Mouse (Mus musculus): ENCODE data around the gene Cstf3. TPM values are rescaled to one million over a fixed set of nuclear protein-coding genes. Genes with fewer than 3 reads are reported as not detected.

The Cstf3 gene
- total and polyA plus RNA-seq, 3 experiments: 11.6 to 126 (median 35.7) TPM

DNA sequence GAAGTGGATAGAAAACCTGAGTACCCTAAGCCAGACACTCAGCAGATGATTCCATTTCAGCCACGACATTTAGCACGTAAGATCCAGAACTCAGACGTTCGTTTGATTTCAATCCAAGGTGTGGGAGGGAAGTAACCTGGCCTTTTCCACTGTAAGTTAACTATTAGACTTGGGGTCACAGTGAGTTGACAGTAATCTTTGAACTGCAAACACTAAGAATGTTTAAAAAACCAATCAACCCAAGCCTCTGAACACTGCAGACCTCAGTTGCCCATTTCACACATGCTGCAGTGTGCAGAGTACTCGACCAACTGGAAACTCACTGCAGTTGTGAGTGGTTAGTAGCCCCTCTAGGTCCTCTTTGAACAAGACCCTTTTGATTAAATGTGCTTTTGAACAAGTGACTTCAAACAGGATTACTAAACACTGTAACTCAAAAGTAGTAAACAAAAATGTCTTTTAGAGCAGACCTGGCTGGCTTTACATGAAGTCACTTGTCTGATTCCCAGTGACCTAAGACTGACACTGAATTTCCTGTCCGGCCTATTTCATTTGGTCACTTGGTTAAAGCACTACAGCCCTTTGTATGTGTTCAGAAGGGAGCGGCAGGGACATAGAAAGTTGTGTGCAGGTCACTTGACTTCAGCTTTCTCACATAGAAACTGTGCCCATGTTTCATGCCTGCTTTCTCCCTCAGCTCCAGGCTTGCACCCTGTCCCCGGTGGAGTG is 73.2 kb downstream of the Cstf3 start:
- Histone ChIP-seq H3K79me2 (ENCODE audit: control insufficient read depth, insufficient read depth, low read length, poor library complexity) (no peaks in the 10 kb centered on the region), H3K36me3 (ENCODE audit: control insufficient read depth in 1 of 2, insufficient read depth in 2 of 2, low read length in 2 of 2) (peaks cover 0 to 11% of the 10 kb centered on the region in 2 experiments; a peak in 2 of 4 replicates), H3K4me3 (ENCODE audit: control insufficient read depth in 1 of 2, insufficient read depth in 1 of 2, low read depth in 2 of 2, low read length in 2 of 2) (no peak overlapping the region), H3K27me3 (ENCODE audit: control insufficient read depth in 1 of 2, insufficient read depth in 2 of 2, low read length in 2 of 2) (no peaks in the 10 kb centered on the region), H3K27ac (ENCODE audit: control insufficient read depth, low read depth, low read length) (no peak overlapping the region), H3K4me1 (ENCODE audit: control insufficient read depth in 1 of 2, insufficient read depth in 2 of 2, low read length in 2 of 2) (no peaks in the 10 kb centered on the region), H3K9ac (ENCODE audit: control insufficient read depth, low read depth, low read length, poor library complexity, severe bottlenecking) (no peak overlapping the region), H3K9me3 (replicated peaks; ENCODE audit: insufficient read depth, low read length) (no peaks in the 10 kb centered on the region)
- no peak for TF ChIP-seq CTCF (IDR thresholded peaks at IDR 0.05 in 2 of 3, conservative IDR thresholded peaks at IDR 0.05 in 1 of 3; ENCODE audit: control insufficient read depth in 1 of 3, insufficient read depth in 1 of 3, low read depth in 2 of 3, low read length in 3 of 3, poor library complexity in 1 of 3, severe bottlenecking in 1 of 3)
- no peak for TF ChIP-seq MAZ (IDR thresholded peaks at IDR 0.05; ENCODE audit: low read depth, low read length)
- TF ChIP-seq MYB (IDR thresholded peaks at IDR 0.05; ENCODE audit: low read depth, low read length): no peak
- no peak for TF ChIP-seq GATA1 (IDR thresholded peaks at IDR 0.05; ENCODE audit: low read depth, low read length)
- TF ChIP-seq POLR2AphosphoS5 (IDR thresholded peaks at IDR 0.05; ENCODE audit: borderline replicate concordance, low read depth, low read length): no peak
- TF ChIP-seq ZC3H11A (IDR thresholded peaks at IDR 0.05; ENCODE audit: low read depth, low read length): no peak
- TF ChIP-seq USF2 (IDR thresholded peaks at IDR 0.05; ENCODE audit: borderline replicate concordance in 1 of 2, insufficient read depth in 1 of 2, low read depth in 1 of 2, low read length in 2 of 2): no peak
- no peak for TF ChIP-seq ZKSCAN1 (IDR thresholded peaks at IDR 0.05; ENCODE audit: low read depth, low read length)
- no peak for TF ChIP-seq MYC (IDR thresholded peaks at IDR 0.05; ENCODE audit: low read depth, low read length)
- no peak for TF ChIP-seq MXI1 (IDR thresholded peaks at IDR 0.05; ENCODE audit: low read depth, low read length)
- TF ChIP-seq TAL1 (IDR thresholded peaks at IDR 0.05; ENCODE audit: low read length): no peak
- TF ChIP-seq CHD1 (IDR thresholded peaks at IDR 0.05; ENCODE audit: low read depth, low read length): no peak
- no peak for DNase-seq (ENCODE audit: low read depth, low spot score)

DNA sequence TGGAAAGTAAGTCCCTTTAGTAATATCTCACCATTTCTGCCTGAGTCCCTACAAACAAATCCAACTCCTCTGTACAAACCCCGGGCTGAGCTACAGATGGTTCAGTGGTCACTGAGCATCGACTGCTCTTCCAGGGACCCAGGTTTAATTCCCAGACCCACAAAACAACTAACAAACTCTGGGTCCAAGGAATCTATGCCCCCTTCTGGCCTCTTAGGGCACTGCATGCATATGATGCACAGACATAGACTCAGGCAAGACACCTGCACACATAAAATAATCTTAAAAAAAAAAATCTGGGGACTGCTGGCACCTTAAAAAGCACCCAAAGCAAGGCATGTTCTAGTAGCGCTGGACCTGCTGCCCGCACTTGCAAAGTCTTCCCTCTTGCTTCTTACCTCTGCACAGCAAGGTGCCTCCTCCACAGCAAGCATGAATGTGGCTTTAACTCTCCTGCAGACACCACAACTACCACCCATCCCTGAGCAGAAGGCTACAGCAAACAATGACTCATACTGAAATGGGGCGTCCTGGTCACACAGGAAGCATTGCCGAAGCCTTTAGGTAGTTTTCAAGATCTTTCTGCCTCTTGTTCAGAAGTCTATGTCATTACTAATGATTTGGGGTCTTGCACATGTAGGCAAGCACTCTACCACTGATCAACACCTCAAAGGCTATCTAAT is 78.9 kb downstream of the Cstf3 start:
- peaks cover 3 to 5% of the 10 kb centered on the region in 2 experiments for H3K36me3 ChIP-seq (ENCODE audit: control insufficient read depth in 1 of 2, insufficient read depth in 2 of 2, low read length in 2 of 2)
- no peaks in the 10 kb centered on the region for H3K9me3 ChIP-seq (replicated peaks; ENCODE audit: insufficient read depth, low read length)
- H3K4me3 ChIP-seq (ENCODE audit: control insufficient read depth in 1 of 2, insufficient read depth in 1 of 2, low read depth in 2 of 2, low read length in 2 of 2): no peak overlapping the region
- no peaks in the 10 kb centered on the region for H3K79me2 ChIP-seq (ENCODE audit: control insufficient read depth, insufficient read depth, low read length, poor library complexity)
- H3K27ac ChIP-seq (ENCODE audit: control insufficient read depth, low read depth, low read length): no peak overlapping the region
- peak; percentile 46 for DNase-seq (ENCODE audit: low read depth, low spot score)
- no peaks in the 10 kb centered on the region for H3K27me3 ChIP-seq (ENCODE audit: control insufficient read depth in 1 of 2, insufficient read depth in 2 of 2, low read length in 2 of 2)
- H3K4me1 ChIP-seq (ENCODE audit: control insufficient read depth in 1 of 2, insufficient read depth in 2 of 2, low read length in 2 of 2): peaks cover 2 to 4% of the 10 kb centered on the region in 2 experiments; a peak in 2 of 4 replicates
- H3K9ac ChIP-seq (ENCODE audit: control insufficient read depth, low read depth, low read length, poor library complexity, severe bottlenecking): no peak overlapping the region
- no peak for TF ChIP-seq POLR2AphosphoS5 (IDR thresholded peaks at IDR 0.05; ENCODE audit: borderline replicate concordance, low read depth, low read length)
- TF ChIP-seq ELF1 (IDR thresholded peaks at IDR 0.05; ENCODE audit: low read depth, low read length): no peak
- TF ChIP-seq ZMIZ1 (IDR thresholded peaks at IDR 0.05; ENCODE audit: low read depth, low read length): no peak
- no peak for TF ChIP-seq CHD2 (IDR thresholded peaks at IDR 0.05; ENCODE audit: low read length)
- no peak for TF ChIP-seq RCOR1 (IDR thresholded peaks at IDR 0.05; ENCODE audit: low read depth, low read length)
- TF ChIP-seq RAD21 (IDR thresholded peaks at IDR 0.05; ENCODE audit: low read depth, low read length): peak; percentile 9
- no peak for TF ChIP-seq MAFK (IDR thresholded peaks at IDR 0.05; ENCODE audit: borderline replicate concordance, low read depth, low read length)
- peak; percentile 32; the same call in 1 of the 2 replicates for TF ChIP-seq SMC3 (IDR thresholded peaks at IDR 0.05; ENCODE audit: low read depth, low read length)
- peak; percentile 38 to 45 (median 41); a peak in 5 of 6 replicates for TF ChIP-seq CTCF (IDR thresholded peaks at IDR 0.05 in 2 of 3, conservative IDR thresholded peaks at IDR 0.05 in 1 of 3; ENCODE audit: control insufficient read depth in 1 of 3, insufficient read depth in 1 of 3, low read depth in 2 of 3, low read length in 3 of 3, poor library complexity in 1 of 3, severe bottlenecking in 1 of 3)

Data from MEL (cell line).